Mouse (Mus musculus): ENCODE results near the gene Pnmt. TPM values are rescaled to one million over a fixed set of nuclear protein-coding genes. Genes with fewer than 3 reads are reported as not detected.

Gene Pnmt
- polyA plus RNA-seq, 1 experiment from 2014 or later = 3.2 TPM

GRCm38 (mm10) chr11:98390141-98390540 is 3.9 kb downstream of the Pnmt start:
- no peaks in the 10 kb centered on the region for H3K9me3 ChIP-seq
- no peak overlapping the region for H3K4me3 ChIP-seq
- WGBS = 73% methylated on average over 12 of the region's 12 CpGs
- ATAC-seq (ENCODE audit: low FRiP score) = no peak
- no peaks in the 10 kb centered on the region for H3K36me3 ChIP-seq
- H3K4me1 ChIP-seq (replicated peaks) = peaks cover 38% of the 10 kb centered on the region
- 0 out of 2 replicates have a peak overlapping the region, but pooled peaks have one; percentile 13 for H3K9ac ChIP-seq
- no peak overlapping the region for H3K4me2 ChIP-seq
- no peak overlapping the region for H3K27ac ChIP-seq
- peaks cover 78% of the 10 kb centered on the region for H3K27me3 ChIP-seq

GRCm38 (mm10) chr11:98392034-98392433 is 5.8 kb downstream of the Pnmt start:
- Histone ChIP-seq H3K27me3 (peaks cover 59% of the 10 kb centered on the region), H3K27ac (no peak overlapping the region), H3K9me3 (no peaks in the 10 kb centered on the region), H3K9ac (no peak overlapping the region), H3K4me1 (replicated peaks) (peaks cover 33% of the 10 kb centered on the region), H3K36me3 (peaks cover 4% of the 10 kb centered on the region; the same call in 1 of the 2 replicates), H3K4me3 (no peak overlapping the region), H3K4me2 (no peak overlapping the region)
- no peak for ATAC-seq (ENCODE audit: low FRiP score)
- WGBS = 17% methylated on average over 8 of the region's 8 CpGs

- 49% methylated on average over 4 of the region's 4 CpGs for WGBS
- Histone ChIP-seq H3K9ac (no peak overlapping the region), H3K9me3 (no peaks in the 10 kb centered on the region), H3K36me3 (peaks cover 8% of the 10 kb centered on the region), H3K4me3 (no peak overlapping the region), H3K27me3 (peaks cover 53% of the 10 kb centered on the region), H3K4me2 (no peak overlapping the region), H3K27ac (no peak overlapping the region), H3K4me1 (replicated peaks) (peaks cover 27% of the 10 kb centered on the region)
- ATAC-seq (ENCODE audit: low FRiP score) = no peak
Observed at GRCm38 (mm10) chr11:98392645-98393044, 6.4 kb downstream of the Pnmt start.

- Histone ChIP-seq H3K4me3 (no peak overlapping the region), H3K9ac (peak overlapping the region; percentile 13; the same call in 1 of the 2 replicates), H3K27ac (no peak overlapping the region), H3K36me3 (peaks cover 12% of the 10 kb centered on the region), H3K4me1 (replicated peaks) (peaks cover 25% of the 10 kb centered on the region), H3K4me2 (no peak overlapping the region), H3K9me3 (no peaks in the 10 kb centered on the region), H3K27me3 (peaks cover 46% of the 10 kb centered on the region)
- WGBS = 69% methylated on average over 6 of the region's 6 CpGs
- ATAC-seq (ENCODE audit: low FRiP score) = no peak
Observed at GRCm38 (mm10) chr11:98393317-98393716, 7.1 kb downstream of the Pnmt start.

- ATAC-seq (ENCODE audit: low FRiP score) = no peak
- Histone ChIP-seq H3K4me3 (no peak overlapping the region), H3K4me2 (no peak overlapping the region), H3K9ac (no peak overlapping the region), H3K27ac (no peak overlapping the region), H3K9me3 (no peaks in the 10 kb centered on the region), H3K27me3 (peaks cover 40% of the 10 kb centered on the region), H3K4me1 (replicated peaks) (peaks cover 23% of the 10 kb centered on the region), H3K36me3 (peaks cover 12% of the 10 kb centered on the region)
- 57% methylated on average over 6 of the region's 6 CpGs for WGBS
Observed at GRCm38 (mm10) chr11:98394301-98394700, 8.1 kb downstream of the Pnmt start.

- Histone ChIP-seq H3K27ac (no peak overlapping the region), H3K36me3 (peaks cover 12% of the 10 kb centered on the region), H3K4me2 (no peak overlapping the region), H3K27me3 (peaks cover 36% of the 10 kb centered on the region), H3K4me1 (replicated peaks) (peaks cover 30% of the 10 kb centered on the region), H3K9me3 (no peaks in the 10 kb centered on the region), H3K9ac (peak overlapping the region; percentile 24; the same call in 1 of the 2 replicates), H3K4me3 (no peak overlapping the region)
- ATAC-seq (ENCODE audit: low FRiP score) = no peak
- WGBS = 62% methylated on average over 4 of the region's 4 CpGs
Observed at GRCm38 (mm10) chr11:98395041-98395440, 8.8 kb downstream of the Pnmt start.

GRCm38 (mm10) chr11:98397946-98398345 is 11.7 kb downstream of the Pnmt start:
- Histone ChIP-seq H3K27me3 (peaks cover 17% of the 10 kb centered on the region), H3K4me3 (no peak overlapping the region), H3K4me2 (no peak overlapping the region), H3K36me3 (peaks cover 12% of the 10 kb centered on the region), H3K9me3 (no peaks in the 10 kb centered on the region), H3K4me1 (replicated peaks) (peaks cover 37% of the 10 kb centered on the region), H3K27ac (no peak overlapping the region), H3K9ac (no peak overlapping the region)
- ATAC-seq (ENCODE audit: low FRiP score) = no peak
- WGBS = 92% methylated on average over 7 of the region's 7 CpGs

- H3K4me1 ChIP-seq (replicated peaks) = peaks cover 17% of the 10 kb centered on the region
- H3K27ac ChIP-seq = peak within 1 kb of the TSS; percentile 97
- H3K9me3 ChIP-seq = no peaks in the 10 kb centered on the region
- H3K9ac ChIP-seq = peak within 1 kb of the TSS; percentile 76
- peaks cover 12% of the 10 kb centered on the region for H3K36me3 ChIP-seq
- WGBS = under 1% methylated on average over 40 of the region's 40 CpGs
- H3K4me3 ChIP-seq = peak within 1 kb of the TSS; percentile 61
- H3K27me3 ChIP-seq = peaks cover 20% of the 10 kb centered on the region
- peak within 1 kb of the TSS; percentile 65 for H3K4me2 ChIP-seq
- peak; percentile 92 for ATAC-seq (ENCODE audit: low FRiP score)
Observed at GRCm38 (mm10) chr11:98400161-98400726, 14.0 kb downstream of the Pnmt start, which contains the start of gene Pgap3. Gene Pgap3 (minus strand): TSS chr11:98400490.

- peak overlapping the region; percentile 76 for H3K9ac ChIP-seq
- peaks cover 20% of the 10 kb centered on the region for H3K27me3 ChIP-seq
- H3K27ac ChIP-seq = peak overlapping the region; percentile 97
- WGBS = 60% methylated on average over 3 of the region's 3 CpGs
- H3K4me1 ChIP-seq (replicated peaks) = peaks cover 15% of the 10 kb centered on the region
- no peak for ATAC-seq (ENCODE audit: low FRiP score)
- H3K4me2 ChIP-seq = peak overlapping the region; percentile 65
- H3K4me3 ChIP-seq = peak overlapping the region; percentile 61
- no peaks in the 10 kb centered on the region for H3K9me3 ChIP-seq
- H3K36me3 ChIP-seq = peaks cover 12% of the 10 kb centered on the region
Observed at GRCm38 (mm10) chr11:98400816-98401215, 14.6 kb downstream of the Pnmt start.

- Histone ChIP-seq H3K27ac (no peak overlapping the region), H3K9ac (no peak overlapping the region), H3K27me3 (peaks cover 39% of the 10 kb centered on the region), H3K4me2 (no peak overlapping the region), H3K4me3 (no peak overlapping the region), H3K4me1 (replicated peaks) (peaks cover 7% of the 10 kb centered on the region), H3K36me3 (no peaks in the 10 kb centered on the region), H3K9me3 (no peaks in the 10 kb centered on the region)
- whole genome bisulfite sequencing = 73% methylated on average over 6 of the region's 6 CpGs
- no peak for ATAC-seq (ENCODE audit: low FRiP score)
Observed at GRCm38 (mm10) chr11:98406621-98407020, 20.4 kb downstream of the Pnmt start.

- H3K9ac ChIP-seq = no peak overlapping the region
Observed at GRCm38 (mm10) chr11:98408872-98409271, 22.6 kb downstream of the Pnmt start.

GRCm38 (mm10) chr11:98409341-98409822 is 23.1 kb downstream of the Pnmt start:
- peaks cover 50% of the 10 kb centered on the region for H3K27me3 ChIP-seq
- no peak overlapping the region for H3K4me2 ChIP-seq
- no peak overlapping the region for H3K4me3 ChIP-seq
- WGBS = 0% methylated on average over 9 of the region's 10 CpGs
- H3K9ac ChIP-seq = 0 out of 2 replicates have a peak overlapping the region, but pooled peaks have one; percentile 43
- peaks cover 34% of the 10 kb centered on the region for H3K4me1 ChIP-seq (replicated peaks)
- peak; percentile 70 for ATAC-seq (ENCODE audit: low FRiP score)
- no peaks in the 10 kb centered on the region for H3K36me3 ChIP-seq
- peak overlapping the region; percentile 52; the same call in 1 of the 2 replicates for H3K27ac ChIP-seq
- no peaks in the 10 kb centered on the region for H3K9me3 ChIP-seq

More at GRCm38 (mm10) chr11:98408872-98409271, 22.6 kb downstream of the Pnmt start:
- WGBS = 33% methylated on average over 8 of the region's 8 CpGs
- peak; percentile 21; the same call in 1 of the 2 replicates for ATAC-seq (ENCODE audit: low FRiP score)
- H3K4me2 ChIP-seq = no peak overlapping the region
- H3K36me3 ChIP-seq = no peaks in the 10 kb centered on the region
- no peaks in the 10 kb centered on the region for H3K9me3 ChIP-seq
- H3K27me3 ChIP-seq = peaks cover 46% of the 10 kb centered on the region
- peak overlapping the region; percentile 52; the same call in 1 of the 2 replicates for H3K27ac ChIP-seq
- peaks cover 29% of the 10 kb centered on the region for H3K4me1 ChIP-seq (replicated peaks)
- no peak overlapping the region for H3K4me3 ChIP-seq

Measured in hindbrain, embryonic 13.5 days (tissue).